Mouse (Mus musculus): Measurements from ENCODE around the gene Fip1l1.

DNA sequence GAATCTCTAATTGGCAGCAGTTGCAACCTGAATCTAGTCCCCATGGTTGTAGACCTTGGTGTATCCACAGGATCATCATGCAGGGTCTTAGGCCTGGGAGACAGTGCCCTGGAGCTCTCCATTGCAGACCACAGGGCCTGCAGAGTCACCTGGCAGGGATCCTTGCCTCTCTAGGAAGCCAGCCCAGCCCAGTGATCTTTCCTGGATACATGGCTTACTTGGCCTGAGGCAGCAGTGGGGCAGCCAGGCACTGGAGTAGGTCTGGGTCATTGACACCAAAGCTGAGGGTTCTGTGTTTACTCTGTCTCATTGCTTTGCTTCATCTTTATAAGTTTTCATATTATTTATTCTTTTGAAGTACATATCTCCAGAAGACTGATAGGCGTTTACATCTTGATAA is 25.9 kb downstream of the Fip1l1 start:
- no peak for TF ChIP-seq POLR2A (IDR thresholded peaks at IDR 0.05; ENCODE audit: control insufficient read depth, low read depth, low read length)
- no peak for TF ChIP-seq CTCF (IDR thresholded peaks at IDR 0.05; ENCODE audit: control insufficient read depth, insufficient read depth, insufficient replicate concordance, low read depth, low read length)
